Mouse (Mus musculus): ENCODE data around the gene Gm4907.
"Not testable (repeated sequence)": the region's sequence is repeated elsewhere in the genome, so short reads cannot be mapped to it uniquely, and the experiment has no call there.

Gm4907 gene

GRCm38 (mm10) chrX:23882253-23882652, at the start of gene Gm4907:
TSS of gene Gm4907 (plus strand) at chrX:23882553.
- CTCF ChIA-PET, result not testable (repeated sequence)

- CTCF ChIA-PET, result not testable (repeated sequence)
Measured at GRCm38 (mm10) chrX:23833784-23834183, 48.6 kb upstream of the Gm4907 start.

GRCm38 (mm10) chrX:23840921-23841320, 41.4 kb upstream of the Gm4907 start:
- CTCF ChIA-PET, result no interaction called here

GRCm38 (mm10) chrX:23954161-23954560, 71.8 kb downstream of the Gm4907 start:
- CTCF ChIA-PET, result no interaction called here
